Mouse (Mus musculus): ENCODE measurements around the gene Rnasek. TPM values are rescaled to one million over a fixed set of nuclear protein-coding genes. Genes with fewer than 3 reads are reported as not detected.

The Rnasek gene
- total RNA-seq, 2 experiments from 2014 or later = 291 TPM

DNA sequence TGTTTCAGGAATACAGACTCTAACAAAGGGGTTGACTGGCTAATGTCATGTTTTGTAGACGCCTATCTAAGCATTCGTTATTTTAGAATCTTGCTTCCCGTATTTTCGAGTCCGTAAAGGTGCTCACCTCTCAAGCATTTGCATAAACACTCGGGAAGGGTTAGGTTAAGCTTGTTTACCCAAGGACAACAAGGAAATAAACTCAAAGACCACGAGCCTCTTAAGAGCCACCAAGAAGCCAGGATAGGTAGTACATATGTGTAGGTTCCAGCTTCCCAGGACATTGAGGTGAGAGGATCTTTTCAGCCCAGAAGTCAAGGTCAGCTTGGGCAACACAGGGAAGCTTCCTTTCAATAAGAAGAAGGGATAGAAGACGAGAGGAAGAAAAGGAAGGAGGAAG, 40.5 kb downstream of the Rnasek start:
- intact Hi-C loops (cut with DNase I) = no loop called here
- no peak for DNase-seq (ENCODE audit: low spot score in 2 of 2)

DNA sequence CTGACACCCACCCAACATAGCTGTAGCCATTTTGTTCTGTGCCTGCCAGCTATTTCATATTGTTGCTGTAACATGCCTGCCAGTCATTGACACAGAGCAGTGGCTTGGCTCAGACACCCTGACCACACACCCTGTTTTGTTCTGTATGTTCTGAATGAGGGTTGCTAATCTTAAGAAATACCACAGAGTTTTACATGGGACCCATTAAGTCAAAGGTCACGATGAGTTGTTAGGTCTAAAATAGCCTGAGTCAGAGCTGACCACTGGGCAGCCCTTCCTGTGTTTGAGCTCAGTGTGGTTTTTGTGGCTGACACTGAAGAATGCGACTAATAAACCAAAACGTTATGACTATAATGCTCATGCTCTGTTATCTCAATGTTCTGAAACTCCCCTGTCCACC, 41.3 kb downstream of the Rnasek start:
- DNase-seq (ENCODE audit: low spot score in 2 of 2) = no peak
- intact Hi-C loops (cut with DNase I) = no loop called here

DNA sequence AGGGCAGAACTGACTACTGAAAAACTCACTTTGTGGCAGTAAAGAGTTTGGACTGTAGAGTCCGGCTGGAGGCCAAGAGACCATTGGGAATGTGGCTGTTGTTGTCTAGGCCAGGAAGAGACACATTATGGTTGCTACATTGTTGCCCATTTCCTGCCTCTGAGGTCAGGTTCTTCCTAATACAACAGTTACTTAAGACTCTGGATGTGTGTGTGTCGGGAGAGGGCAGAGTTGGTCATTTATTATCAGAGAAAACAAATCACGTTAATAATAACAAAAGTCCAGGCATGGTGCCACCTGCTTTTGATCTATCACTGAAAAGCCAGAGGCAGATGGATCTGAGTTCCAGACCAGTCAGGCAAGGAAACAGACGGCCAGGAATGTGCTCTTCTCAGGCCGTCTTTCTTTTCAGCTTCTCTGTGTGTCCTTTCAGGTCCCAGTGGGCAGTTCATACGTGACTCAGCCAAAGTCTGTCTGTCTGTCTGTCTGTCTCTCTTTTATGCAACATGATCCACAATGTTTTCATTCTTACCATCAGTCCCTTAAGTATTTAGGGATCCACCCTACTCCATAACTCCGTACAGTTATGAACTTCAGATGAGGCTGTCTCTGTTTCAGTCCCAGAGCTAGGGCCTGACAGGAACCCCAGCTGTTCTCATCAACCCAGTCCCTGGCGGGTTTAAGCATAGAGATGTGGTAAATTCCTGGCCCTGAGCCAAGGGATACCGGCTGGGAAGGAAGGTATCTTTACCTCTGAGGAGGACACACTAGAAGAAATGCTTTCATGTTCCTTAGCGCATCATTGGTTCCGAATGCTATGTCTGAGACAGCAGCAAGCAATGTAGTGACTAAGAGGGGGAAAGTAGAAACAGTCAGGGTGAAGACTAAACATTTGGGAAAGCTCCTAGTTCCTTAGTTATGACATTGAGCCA, 46.0 kb downstream of the Rnasek start:
- DNase-seq (ENCODE audit: low spot score in 2 of 2) = no peak
- intact Hi-C loops (cut with DNase I) = no loop called here

DNA sequence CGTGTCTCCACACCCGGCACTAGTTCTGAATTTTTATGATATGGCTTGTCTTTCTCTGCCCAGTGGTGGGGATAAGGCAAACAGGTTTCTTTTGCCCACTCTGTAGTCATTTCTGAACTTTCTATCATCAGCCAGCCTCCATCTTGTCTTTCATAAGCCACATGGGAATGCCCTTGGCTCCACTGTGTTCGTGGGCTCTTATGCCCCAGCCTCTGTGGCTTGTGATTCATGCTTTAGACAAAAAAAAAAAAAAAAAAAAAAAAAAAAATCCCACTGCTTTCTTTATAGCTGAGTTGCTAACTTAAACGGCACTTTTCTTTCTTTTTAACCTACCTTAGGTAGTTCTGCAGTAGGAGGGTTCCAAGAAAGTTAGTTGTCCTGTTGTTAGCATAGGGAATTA, 47.5 kb downstream of the Rnasek start:
- no peak for DNase-seq (ENCODE audit: low spot score in 2 of 2)
- intact Hi-C loops (cut with DNase I) = no loop called here

DNA sequence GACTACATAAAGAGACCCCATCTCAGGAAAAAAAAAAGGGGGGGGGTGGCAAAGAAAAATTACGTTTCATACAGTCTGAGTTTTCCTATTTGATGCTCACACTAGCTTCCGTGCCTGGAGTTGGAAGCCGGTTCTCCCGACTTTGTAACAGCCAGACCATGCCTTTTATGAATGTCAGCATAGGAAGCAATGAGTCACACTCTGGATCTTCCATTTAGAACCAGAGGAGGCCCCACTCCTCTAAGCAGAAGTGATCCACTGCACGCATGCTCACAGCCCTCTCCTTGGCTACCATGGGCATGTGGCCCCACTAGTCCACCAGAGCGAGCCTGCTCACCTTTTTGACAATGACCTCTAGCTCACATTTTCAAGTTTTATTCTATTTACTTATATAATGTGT, 48.5 kb downstream of the Rnasek start:
- intact Hi-C loops (cut with DNase I) = no loop called here

DNA sequence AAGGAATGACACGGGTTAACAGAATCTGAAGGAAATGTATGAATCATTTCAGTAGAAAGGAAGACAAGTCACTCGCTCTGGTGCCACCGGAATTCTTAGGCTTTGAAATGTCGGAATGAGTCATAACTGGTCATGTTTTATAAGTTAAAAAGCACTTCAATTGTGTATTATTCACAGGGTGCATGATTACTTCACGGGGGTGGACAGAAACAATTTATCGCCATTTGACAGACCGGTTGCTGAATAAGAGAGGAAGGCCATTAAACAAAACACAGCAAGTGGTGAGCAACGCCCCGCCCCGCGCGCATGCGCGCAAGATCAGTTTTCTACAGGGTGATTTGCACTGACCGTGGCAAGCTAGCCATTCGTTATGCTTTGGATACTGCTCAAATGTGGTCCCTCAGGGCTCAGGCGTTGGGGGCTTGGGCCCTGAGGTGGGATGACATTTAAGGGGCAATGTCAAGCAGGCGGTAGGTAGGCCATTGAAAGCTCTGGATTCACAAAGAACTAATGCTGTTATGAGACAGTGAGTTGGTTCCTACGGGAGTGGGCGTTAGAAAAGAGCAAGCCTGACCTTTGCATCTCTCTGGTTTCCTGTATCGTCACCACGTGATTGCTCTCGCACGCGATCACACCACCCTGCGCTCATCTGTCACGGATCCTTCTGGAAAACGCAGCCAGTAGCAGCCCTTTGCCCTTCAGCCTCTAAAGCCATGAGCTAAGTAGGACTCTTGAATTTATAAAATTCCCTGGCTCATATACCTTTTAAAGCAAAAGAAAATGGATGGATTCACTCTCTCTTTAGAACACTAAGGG, 50.1 kb downstream of the Rnasek start:
- DNase-seq (ENCODE audit: low spot score in 2 of 2) = no peak
- intact Hi-C loops (cut with DNase I) = no loop called here

More for the DNA sequence above, 48.5 kb downstream of the Rnasek start:
- no peak for DNase-seq (ENCODE audit: low spot score in 2 of 2)

Small RNAs within 50 kb of the gene (microRNA-seq; reads per million reads assigned to microRNA genes)
- gene Mir195a (674 to 1,507 reads per million in 2 experiments), gene Mir497 (0 reads per million in 2 experiments), gene Mir497b (0 reads per million in 2 experiments)

Other genes starting within 250 kb of the Rnasek start
- gene Gabarap, start 248.7 kb downstream of the Rnasek start, total RNA-seq (2021) = 100 to 1,000 TPM; 213 to 217 TPM
- gene Phf23, start 244.1 kb downstream of the Rnasek start, total RNA-seq (2021) = 10 to 100 TPM; 39.2 to 40.2 TPM
- gene Dvl2, start 239.2 kb downstream of the Rnasek start, total RNA-seq (2021) = 10 to 100 TPM; 27.3 to 30.0 TPM
- gene Acadvl, start 224.4 kb downstream of the Rnasek start, total RNA-seq (2021) = 10 to 100 TPM; 50.7 to 53.6 TPM
- gene Dlg4, start 222.9 kb downstream of the Rnasek start, total RNA-seq (2021) = 1,000 to 10,000 TPM in 1 of 2 experiments, 100 to 1,000 TPM in 1; 1,000 to 1,075 TPM
- 1 to 10 TPM; 1.9 to 2.4 TPM for gene Asgr1, start 185.8 kb downstream of the Rnasek start, total RNA-seq (2021)
- not detected for gene Asgr2, start 147.2 kb downstream of the Rnasek start, total RNA-seq (2021)
- gene Mgl2, start 109.5 kb downstream of the Rnasek start, total RNA-seq (2021) = under 1 TPM; 0.51 to 0.61 TPM
- gene Clec10a, start 83.6 kb downstream of the Rnasek start, total RNA-seq (2021) = 1 to 10 TPM; 3.3 to 5.3 TPM
- gene Slc16a11, start 27.1 kb downstream of the Rnasek start, total RNA-seq (2021) = 10 to 100 TPM; 27.2 to 36.8 TPM
- 10 to 100 TPM in 1 of 2 experiments, 1 to 10 TPM in 1; 8.3 to 10.4 TPM for gene Slc16a13, start 18.8 kb downstream of the Rnasek start, total RNA-seq (2021)
- 1 to 10 TPM; 5.1 to 5.3 TPM for gene Bcl6b, start 10.0 kb downstream of the Rnasek start, total RNA-seq (2021)
- gene 0610010K14Rik, start 1.9 kb downstream of the Rnasek start, total RNA-seq (2021) = 10 to 100 TPM; 41.3 to 54.2 TPM
- gene Gm21988, start within 50 bp of the Rnasek start, total RNA-seq (2021) = 1 to 10 TPM; 5.9 to 7.3 TPM
- under 1 TPM in 1 of 2 experiments, not detected in 1; 0.13 TPM for gene Alox12, start 15.5 kb upstream of the Rnasek start, total RNA-seq (2021)
- gene Alox12e, start 82.8 kb upstream of the Rnasek start, total RNA-seq (2021) = under 1 TPM; 0.35 to 0.76 TPM
- gene Alox15, start 112.2 kb upstream of the Rnasek start, total RNA-seq (2021) = not detected
- gene Pelp1, start 170.2 kb upstream of the Rnasek start, total RNA-seq (2021) = 10 to 100 TPM; 38.7 to 39.9 TPM
- 10 to 100 TPM; 75.1 to 78.6 TPM for gene Arrb2, start 192.8 kb upstream of the Rnasek start, total RNA-seq (2021)
- gene Med11, start 212.1 kb upstream of the Rnasek start, total RNA-seq (2021) = 10 to 100 TPM; 14.4 to 15.9 TPM
- under 1 TPM; 0.46 to 0.55 TPM for gene Zmynd15, start 219.6 kb upstream of the Rnasek start, total RNA-seq (2021)
- 1 to 10 TPM in 1 of 2 experiments, under 1 TPM in 1; 0.66 to 1.3 TPM for gene Cxcl16, start 220.1 kb upstream of the Rnasek start, total RNA-seq (2021)